ENCODE assay signal across 8 mouse cellular contexts in genomic region chr6:72535165-72535564, GRCm38 (mm10). TPM values are rescaled to one million over a fixed set of nuclear protein-coding genes. Genes with fewer than 3 reads are reported as not detected.
DNase-seq lines count a peak whose midpoint lies in the region; ATAC-seq and TF ChIP-seq lines count a peak whose summit lies in the region.

No protein-coding gene starts in this region.

- H3K36me3 ChIP-seq in heart, embryonic 15.5 days: no peaks in the 10 kb centered on the region
- no peaks in the 10 kb centered on the region for H3K36me3 ChIP-seq in neural tube, embryonic 15.5 days

- DNase-seq in CD8-positive naive resting alpha-beta T cell, adult 2 months (ENCODE audit: low read depth in 2 of 2, low spot score in 2 of 2): peak; percentile 84 to 91
- DNase-seq in kidney, postnatal 14 days: peak; percentile 87
- peak; percentile 80 for DNase-seq in lung, adult 2 months
- peak; percentile 74 to 91 for DNase-seq in thymus, postnatal 10 days (ENCODE audit: low spot score in 2 of 2)

- 5% methylated on average over 9 of the region's 9 CpGs for WGBS in heart, embryonic 15.5 days
- 4% methylated on average over 9 of the region's 9 CpGs for WGBS in lung, adult 2 months
- WGBS in neural tube, embryonic 15.5 days: 3% methylated on average over 9 of the region's 9 CpGs

- H3K4me3 ChIP-seq in bone marrow macrophage, adult 2 months (ENCODE audit: insufficient read depth, low read length): no peak overlapping the region
- H3K4me3 ChIP-seq in heart, embryonic 15.5 days: peak overlapping the region; percentile 17; the same call in 1 of the 2 replicates
- no peak overlapping the region for H3K4me3 ChIP-seq in lung, adult 2 months (replicated peaks; ENCODE audit: extremely low read depth, low read depth, low read length)
- H3K4me3 ChIP-seq in neural tube, embryonic 15.5 days (replicated peaks): peak overlapping the region; percentile 19

- peak; percentile 93 for TF ChIP-seq CTCF in bone marrow macrophage, adult 2 months (IDR thresholded peaks at IDR 0.05; ENCODE audit: low read depth, low read length)
- TF ChIP-seq CTCF in lung, adult 2 months (IDR thresholded peaks at IDR 0.05; ENCODE audit: insufficient read depth, low read length): peak; percentile 89

- no peak for TF ChIP-seq POLR2A in bone marrow macrophage, adult 2 months (IDR thresholded peaks at IDR 0.05; ENCODE audit: borderline replicate concordance, low read depth, low read length)
- no peak for TF ChIP-seq POLR2A in lung, adult 2 months (IDR thresholded peaks at IDR 0.05; ENCODE audit: borderline replicate concordance, extremely low read depth, low read depth, low read length)

- H3K9ac ChIP-seq in heart, embryonic 15.5 days: no peak overlapping the region
- H3K9ac ChIP-seq in neural tube, embryonic 15.5 days (replicated peaks): no peak overlapping the region

- H3K9me3 ChIP-seq in heart, embryonic 15.5 days (replicated peaks): no peaks in the 10 kb centered on the region
- H3K9me3 ChIP-seq in neural tube, embryonic 15.5 days (replicated peaks): no peaks in the 10 kb centered on the region

- ATAC-seq in erythroid progenitor cell, adult 5-6 weeks (replicated peaks; ENCODE audit: low FRiP score, poor library complexity, severe bottlenecking): peak; percentile 72
- no peak for ATAC-seq in heart, embryonic 15.5 days (replicated peaks; ENCODE audit: insufficient number of reproducible peaks, insufficient read depth, low FRiP score, low read depth)
- ATAC-seq in neural tube, embryonic 15.5 days (ENCODE audit: low FRiP score): no peak

- H3K4me1 ChIP-seq in bone marrow macrophage, adult 2 months (ENCODE audit: control insufficient read depth, insufficient read depth, low read length): 0 out of 2 replicates have a peak, but pooled peaks cover 5% of the 10 kb centered on the region
- peaks cover 13% of the 10 kb centered on the region for H3K4me1 ChIP-seq in heart, embryonic 15.5 days (replicated peaks)
- H3K4me1 ChIP-seq in lung, adult 2 months (ENCODE audit: control insufficient read depth, insufficient read depth, low read length): no peaks in the 10 kb centered on the region
- H3K4me1 ChIP-seq in neural tube, embryonic 15.5 days: peaks cover 30% of the 10 kb centered on the region

- peak overlapping the region; percentile 54 for H3K4me2 ChIP-seq in heart, embryonic 15.5 days
- peak overlapping the region; percentile 46 for H3K4me2 ChIP-seq in neural tube, embryonic 15.5 days

- no peak overlapping the region for H3K27ac ChIP-seq in bone marrow macrophage, adult 2 months (ENCODE audit: insufficient read depth, low read depth, low read length)
- H3K27ac ChIP-seq in heart, embryonic 15.5 days: no peak overlapping the region
- H3K27ac ChIP-seq in neural tube, embryonic 15.5 days (replicated peaks): no peak overlapping the region; the same call in 1 of the 2 replicates

- no peaks in the 10 kb centered on the region for H3K27me3 ChIP-seq in heart, embryonic 15.5 days
- no peaks in the 10 kb centered on the region for H3K27me3 ChIP-seq in neural tube, embryonic 15.5 days (replicated peaks)

RNA-seq across cellular contexts. Expression of gene Capg, which starts 9.0 kb away (rescaled TPM):
- 788 and 835 TPM in 2 replicates for polyA plus RNA-seq in bone marrow macrophage, adult 2 months (2012; ENCODE audit: insufficient read depth, insufficient read length, missing spikeins)
- 9.0 and 15.5 TPM in 2 replicates for total RNA-seq in erythroid progenitor cell, adult 5-6 weeks (2015; ENCODE audit: low replicate concordance)
- total RNA-seq in erythroid progenitor cell, adult 5-6 weeks (2017; ENCODE audit: low replicate concordance): 12.6 and 28.6 TPM in 2 replicates
- 22.6 and 36.5 TPM in 2 replicates for polyA plus RNA-seq in heart, embryonic 15.5 days (2015; fragmentation: Nextera tagmentation; extraction: Ambion mirVana)
- 67.6 and 67.8 TPM in 2 replicates for polyA plus RNA-seq in lung, adult 2 months (2012; rRNA removed)
- polyA plus RNA-seq in neural tube, embryonic 15.5 days (2015; fragmentation: Nextera tagmentation; extraction: Ambion mirVana): 8.4 and 23.4 TPM in 2 replicates

RNA-seq across cellular contexts. Expression of gene Sh2d6, which starts 13.7 kb away (rescaled TPM):
- polyA plus RNA-seq in bone marrow macrophage, adult 2 months (2012; ENCODE audit: insufficient read depth, insufficient read length, missing spikeins): 1.3 TPM in 1 of 2 replicates, not detected in the other
- not detected in 2 replicates for total RNA-seq in erythroid progenitor cell, adult 5-6 weeks (2015; ENCODE audit: low replicate concordance)
- total RNA-seq in erythroid progenitor cell, adult 5-6 weeks (2017; ENCODE audit: low replicate concordance): not detected in 2 replicates
- polyA plus RNA-seq in heart, embryonic 15.5 days (2015; fragmentation: Nextera tagmentation; extraction: Ambion mirVana): not detected in 2 replicates
- polyA plus RNA-seq in lung, adult 2 months (2012; rRNA removed): 0.19 and 0.32 TPM in 2 replicates
- 0.24 and 0.70 TPM in 2 replicates for polyA plus RNA-seq in neural tube, embryonic 15.5 days (2015; fragmentation: Nextera tagmentation; extraction: Ambion mirVana)

Comparison
In these comparisons a context has a peak if more than half of its experiments do, and no peak if none do; other contexts are left out.
1. H3K4me3 ChIP-seq: peak in heart, embryonic 15.5 days (single experiment) and neural tube, embryonic 15.5 days (single experiment); none in bone marrow macrophage, adult 2 months (single experiment) and lung, adult 2 months (single experiment).
2. RNA of gene Capg, which starts 9.0 kb away (polyA plus RNA-seq): 788 to 835 TPM in bone marrow macrophage, adult 2 months; 67.6 to 67.8 TPM in lung, adult 2 months, 22.6 to 36.5 TPM in heart, embryonic 15.5 days and 8.4 to 23.4 TPM in neural tube, embryonic 15.5 days; every median in the first group is over 10 times any median in the second.
3. Peak in every context shown above with its lines, with median percentiles within 50 percentile points of each other: DNase-seq.